Mouse (Mus musculus) stomach, postnatal 0 days (tissue): ENCODE data around the gene Qrich1. TPM values are rescaled to one million over a fixed set of nuclear protein-coding genes. Genes with fewer than 3 reads are reported as not detected.

Source experiments
- ATAC-seq: fragments of 200-750 bp; cut with Nextera tagmentation; 2 replicates; pipeline ENCODE4 v1.8.0; 2017; ENCODE audit not compliant: low FRiP score, low TSS enrichment
- DNase-seq: peaks from one replicate; pipeline ENCODE4 v3.0.0-alpha.2; 2016; ENCODE audit warnings: low spot score
- H3K27ac ChIP-seq: fragments of 300-500 bp; sonication (generic); replicated peaks from 2 replicates; pipeline ENCODE4 v1.5.1; 2014; ENCODE audit warnings: mild to moderate bottlenecking, control low read depth
- H3K27me3 ChIP-seq: fragments of 300-500 bp; sonication (generic); 2 replicates; pipeline ENCODE4 v1.6.1; 2014; ENCODE audit warnings: low read length; ENCODE audit not compliant: control insufficient read depth, insufficient read depth
- H3K36me3 ChIP-seq: fragments of 300-500 bp; sonication (generic); 2 replicates; pipeline ENCODE4 v1.6.1; 2014; ENCODE audit warnings: low read length, mixed read lengths; ENCODE audit not compliant: control insufficient read depth, insufficient read depth
- H3K4me1 ChIP-seq: fragments of 300-500 bp; sonication (generic); replicated peaks from 2 replicates; pipeline ENCODE4 v1.6.1; 2014; ENCODE audit warnings: antibody characterized with exemption; ENCODE audit not compliant: control insufficient read depth, insufficient read depth
- H3K4me2 ChIP-seq: fragments of 300-500 bp; sonication (generic); replicated peaks from 2 replicates; pipeline ENCODE4 v1.6.1; 2014; ENCODE audit warnings: low read depth, mild to moderate bottlenecking, control low read depth, moderate library complexity
- H3K4me3 ChIP-seq: fragments of 300-500 bp; sonication (generic); 2 replicates; pipeline ENCODE4 v1.5.1; 2014; ENCODE audit warnings: low read depth, low read length, control low read depth
- H3K9ac ChIP-seq: fragments of 300-500 bp; sonication (generic); 2 replicates; pipeline ENCODE4 v1.6.1; 2014; ENCODE audit warnings: mild to moderate bottlenecking, low read length, control low read depth, mixed read lengths
- H3K9me3 ChIP-seq: fragments of 300-500 bp; sonication (generic); 2 replicates; pipeline ENCODE4 v1.6.1; 2016; ENCODE audit warnings: low read length; ENCODE audit not compliant: control insufficient read depth
- CTCF ChIP-seq: IDR thresholded peaks from 2 replicates; pipeline ENCODE4 v1.5.1; 2016; ENCODE audit warnings: antibody characterized with exemption, low read depth, mild to moderate bottlenecking, moderate library complexity
- EP300 ChIP-seq: optimal IDR thresholded peaks from 2 replicates; pipeline ENCODE3; 2016; ENCODE audit warnings: antibody characterized with exemption
- WGBS: fragments of 180-500 bp; shearing (Covaris S2); extraction: QIAGEN DNeasy Blood & Tissue Kit; methylation state at CpG from one replicate; pipeline ENCODE4 v1.1.7; 2014; 5-methylcytosine and 5-hydroxymethylcytosine counted together
- polyA plus RNA-seq: library from polyadenylated mRNA; unstranded; fragments of >200 nt; fragmentation: Nextera tagmentation; extraction: Ambion mirVana; gene quantifications from 2 replicates; pipeline ENCODE4 v1.2.1, GENCODE M21; 2015

Qrich1 gene
- polyA plus RNA-seq, 1 experiment from 2014 or later: 47.7 TPM

DNA sequence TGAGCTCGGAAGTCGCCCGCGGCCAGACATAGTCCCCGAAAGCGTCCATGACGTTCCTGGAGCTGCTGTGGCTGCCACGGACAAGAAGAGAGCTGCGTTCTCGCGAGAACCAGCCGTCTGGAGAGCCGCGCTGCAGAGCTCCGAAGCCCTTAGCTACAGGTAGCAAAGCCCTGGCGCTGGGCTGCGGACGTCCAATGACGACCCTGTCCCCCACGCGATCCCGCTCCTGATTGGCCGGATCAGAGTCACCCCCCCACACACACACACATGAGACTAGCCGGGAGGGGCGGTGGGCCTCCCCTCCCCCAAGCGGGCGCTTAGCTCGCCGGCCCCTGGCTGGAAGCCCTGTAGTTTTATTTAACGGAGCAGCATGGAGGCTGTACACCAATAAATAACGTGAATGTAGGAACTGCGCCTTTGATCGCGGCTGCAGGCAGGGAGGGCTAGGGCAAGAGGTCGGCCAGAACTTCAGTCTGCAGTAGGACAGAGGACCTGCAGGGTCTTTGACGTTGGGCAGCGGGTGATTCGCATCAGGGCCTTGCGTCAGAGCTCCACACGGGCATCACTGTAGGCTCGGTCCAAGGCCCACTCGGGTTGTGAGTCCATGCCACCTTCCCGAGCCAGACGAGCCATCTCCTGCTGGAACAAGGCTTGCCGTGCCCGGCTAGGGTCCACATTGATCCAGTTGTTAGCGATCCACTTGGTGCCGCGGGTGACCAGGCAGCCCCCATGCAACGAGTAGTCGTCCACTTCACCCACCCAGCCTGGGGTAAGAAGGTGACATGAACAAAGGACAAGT, 62.1 kb downstream of the Qrich1 start, which contains the start of gene Wdr6:
Wdr6 (minus strand) TSS at position 195 of the 799 bp plus-strand sequence.
- H3K4me3 ChIP-seq: peak within 1 kb of the TSS; percentile 50
- TF ChIP-seq EP300 (peak; percentile 96), CTCF (0 out of 2 replicates have a peak, but pooled peaks have one; percentile 16)
- H3K36me3 ChIP-seq: peaks cover 2% of the 10 kb centered on the region; the same call in 1 of the 2 replicates
- H3K9ac ChIP-seq: peak within 1 kb of the TSS; percentile 85
- H3K4me1 ChIP-seq: 0 out of 2 replicates have a peak, but pooled peaks cover 2% of the 10 kb centered on the region
- peak within 1 kb of the TSS; percentile 78 for H3K4me2 ChIP-seq
- H3K9me3 ChIP-seq: no peaks in the 10 kb centered on the region
- WGBS: 4% methylated on average over 51 of the region's 51 CpGs
- peak; percentile 93 for DNase-seq
- H3K27ac ChIP-seq: peak within 1 kb of the TSS; percentile 86
- peak; percentile 94 for ATAC-seq
- no peaks in the 10 kb centered on the region for H3K27me3 ChIP-seq

DNA sequence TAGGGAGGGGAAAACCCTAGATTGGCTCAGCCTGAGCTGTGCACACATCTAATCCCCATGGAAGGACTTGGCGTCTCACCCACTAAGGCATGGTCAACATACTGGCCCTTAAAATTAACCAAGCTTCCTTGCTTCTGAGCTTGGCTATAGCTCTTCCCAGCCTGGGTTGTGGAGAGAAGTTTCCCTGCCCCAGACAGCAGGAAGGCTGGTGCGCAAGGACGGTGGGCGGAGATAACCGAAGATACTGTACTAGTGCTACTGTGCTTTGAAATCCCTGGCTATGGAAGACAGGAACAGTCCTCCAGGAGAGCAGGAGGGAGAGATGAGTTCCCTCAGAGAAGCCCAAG, 62.7 kb downstream of the Qrich1 start:
- H3K36me3 ChIP-seq: peaks cover 2% of the 10 kb centered on the region; the same call in 1 of the 2 replicates
- TF ChIP-seq CTCF (no peak), EP300 (no peak)
- DNase-seq: no peak
- peak overlapping the region; percentile 78 for H3K4me2 ChIP-seq
- H3K27me3 ChIP-seq: no peaks in the 10 kb centered on the region
- no peaks in the 10 kb centered on the region for H3K9me3 ChIP-seq
- no peak for ATAC-seq
- 0 out of 2 replicates have a peak, but pooled peaks cover 2% of the 10 kb centered on the region for H3K4me1 ChIP-seq
- H3K9ac ChIP-seq: peak overlapping the region; percentile 85
- H3K27ac ChIP-seq: peak overlapping the region; percentile 86; the same call in 1 of the 2 replicates
- peak overlapping the region; percentile 50 for H3K4me3 ChIP-seq
- WGBS: 54% methylated on average over 5 of the region's 5 CpGs

DNA sequence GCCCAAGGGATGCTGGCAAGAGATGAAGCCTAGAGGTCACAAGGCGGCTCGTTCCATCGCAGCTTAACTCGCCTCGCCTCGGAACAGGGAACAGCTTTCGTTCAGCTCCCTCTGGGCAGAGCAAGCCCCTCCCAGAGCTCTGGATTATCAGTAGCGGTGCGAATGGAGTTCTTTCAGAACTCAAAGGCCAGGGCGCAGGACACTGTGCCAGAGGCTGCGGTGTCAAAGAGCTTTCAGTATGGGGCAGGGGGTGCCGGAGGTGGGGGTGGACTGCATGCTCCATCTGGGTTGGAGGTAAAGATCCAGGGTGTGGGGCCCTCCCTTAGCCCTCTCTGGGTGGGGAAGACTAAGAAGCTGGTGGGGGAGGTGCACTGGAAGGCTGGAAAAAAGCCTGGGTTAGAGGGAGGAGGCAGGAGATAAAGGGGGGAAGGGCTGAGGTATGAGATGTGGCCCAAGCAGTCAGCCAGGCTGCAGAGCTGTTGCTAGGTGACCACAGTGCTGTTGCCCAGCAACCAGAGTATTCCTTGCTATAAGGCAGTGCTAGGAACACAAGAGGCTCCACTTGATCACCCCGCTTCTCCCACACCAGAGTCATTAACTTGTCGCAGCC, 71.1 kb downstream of the Qrich1 start:
- Histone ChIP-seq H3K4me2 (peak overlapping the region; percentile 33), H3K27me3 (no peaks in the 10 kb centered on the region), H3K4me1 (no peaks in the 10 kb centered on the region; the same call in 1 of the 2 replicates), H3K27ac (peak overlapping the region; percentile 49), H3K36me3 (no peaks in the 10 kb centered on the region), H3K4me3 (no peak overlapping the region), H3K9ac (0 out of 2 replicates have a peak overlapping the region, but pooled peaks have one; percentile 23), H3K9me3 (no peaks in the 10 kb centered on the region)
- ATAC-seq (peak; percentile 81), DNase-seq (peak; percentile 68)
- TF ChIP-seq EP300 (no peak), CTCF (no peak)
- 6% methylated on average over 14 of the region's 14 CpGs for WGBS

DNA sequence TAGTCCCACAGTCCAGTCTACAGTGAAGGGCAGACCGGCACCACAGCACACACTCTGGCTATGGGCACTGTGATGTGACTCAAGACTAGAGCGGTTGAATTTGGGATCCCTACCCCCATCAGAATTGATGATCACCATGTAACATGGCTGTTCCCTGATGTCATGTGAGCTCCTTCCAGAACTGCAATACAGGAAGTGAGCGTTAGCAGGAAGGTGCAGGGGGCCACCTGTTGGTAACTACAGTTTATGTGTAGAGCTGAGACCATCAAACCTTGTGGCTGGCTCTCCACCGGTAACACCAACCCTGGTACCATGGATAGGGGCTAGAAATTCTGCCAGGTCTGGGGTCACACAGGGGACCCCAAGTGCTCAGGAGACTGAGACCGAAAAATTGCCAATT, 72.6 kb downstream of the Qrich1 start:
- 60% methylated on average over 5 of the region's 5 CpGs for WGBS
- DNase-seq: no peak
- Histone ChIP-seq H3K4me2 (no peak overlapping the region), H3K27me3 (no peaks in the 10 kb centered on the region), H3K36me3 (no peaks in the 10 kb centered on the region), H3K9ac (no peak overlapping the region), H3K9me3 (no peaks in the 10 kb centered on the region), H3K27ac (no peak overlapping the region), H3K4me1 (no peaks in the 10 kb centered on the region; the same call in 1 of the 2 replicates), H3K4me3 (no peak overlapping the region)
- no peak for ATAC-seq
- no peak for TF ChIP-seq EP300
- TF ChIP-seq CTCF: peak; percentile 53

DNA sequence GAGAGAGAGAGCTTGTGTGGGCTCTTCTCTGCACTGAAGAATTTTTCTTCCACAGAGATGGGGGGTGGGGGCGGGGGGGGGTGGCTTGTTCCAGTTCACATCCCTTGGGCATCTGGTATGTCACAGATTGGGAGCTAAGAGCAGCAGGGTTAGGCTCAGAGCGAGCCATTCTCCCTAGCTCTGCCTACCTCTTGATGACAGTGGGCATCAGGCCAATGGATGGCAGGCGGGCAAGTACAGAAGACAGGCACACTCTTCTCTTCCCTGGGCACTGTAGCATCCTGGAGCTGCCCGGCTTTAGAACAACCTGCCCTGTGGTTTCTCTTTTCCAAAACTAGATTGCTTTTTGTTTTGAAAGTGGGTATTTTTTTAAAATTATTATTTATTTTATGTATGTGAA, 74.9 kb downstream of the Qrich1 start:
- DNase-seq (no peak), ATAC-seq (no peak)
- Histone ChIP-seq H3K9me3 (no peaks in the 10 kb centered on the region), H3K27me3 (no peaks in the 10 kb centered on the region), H3K4me2 (no peak overlapping the region), H3K9ac (no peak overlapping the region), H3K4me3 (no peak overlapping the region), H3K27ac (no peak overlapping the region), H3K4me1 (no peaks in the 10 kb centered on the region; the same call in 1 of the 2 replicates), H3K36me3 (no peaks in the 10 kb centered on the region)
- TF ChIP-seq EP300: no peak
- 89% methylated on average over 4 of the region's 4 CpGs for WGBS

DNA sequence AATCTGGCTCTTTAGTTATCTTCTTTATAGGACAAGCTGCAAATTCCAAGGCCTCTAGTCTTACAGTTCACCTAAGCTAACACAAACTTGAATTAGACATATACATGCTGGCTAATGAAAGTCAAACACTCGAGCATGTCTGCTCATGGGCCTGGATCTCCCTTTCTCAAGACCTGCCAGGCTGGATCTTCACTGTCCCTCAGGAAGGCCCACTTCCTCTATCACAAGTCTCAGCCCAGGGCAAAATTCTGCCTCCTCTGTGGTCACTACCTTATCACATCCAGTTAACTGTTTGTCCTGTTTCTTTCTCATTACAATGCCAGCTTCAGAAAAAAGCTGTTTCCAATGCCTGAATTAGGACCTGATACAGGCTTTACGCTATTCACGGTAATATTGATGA, 77.7 kb downstream of the Qrich1 start:
- ATAC-seq: no peak
- DNase-seq: no peak
- H3K9me3 ChIP-seq: no peaks in the 10 kb centered on the region
- H3K36me3 ChIP-seq: no peaks in the 10 kb centered on the region
- 63% methylated on average over 3 of the region's 3 CpGs for WGBS
- H3K27me3 ChIP-seq: no peaks in the 10 kb centered on the region
- no peak overlapping the region for H3K9ac ChIP-seq
- no peak overlapping the region for H3K27ac ChIP-seq
- TF ChIP-seq CTCF: no peak
- no peak for TF ChIP-seq EP300
- H3K4me3 ChIP-seq: no peak overlapping the region
- no peak overlapping the region for H3K4me2 ChIP-seq
- H3K4me1 ChIP-seq: no peaks in the 10 kb centered on the region
